Mouse (Mus musculus) heart, postnatal 25 days (tissue): ENCODE data around the gene Exoc3l. TPM values are rescaled to one million over a fixed set of nuclear protein-coding genes. Genes with fewer than 3 reads are reported as not detected.

Experiments used
- DNase-seq: peaks from one replicate; pipeline ENCODE4 v3.0.0; 2022; ENCODE audit warnings: low spot score
- intact Hi-C: fragments of 180-260 bp; cut with DNase I; formaldehyde crosslinking; loops from one replicate; pipeline ENCODE4 v1.15.1; 2025
- total RNA-seq, 2 experiments: library from RNA; stranded (reverse); gene quantifications; 2 replicates each; pipeline ENCODE4 v1.2.3; 2021

Exoc3l gene
- total RNA-seq, 2 experiments from 2014 or later, result 4.9 to 7.1 TPM

DNA sequence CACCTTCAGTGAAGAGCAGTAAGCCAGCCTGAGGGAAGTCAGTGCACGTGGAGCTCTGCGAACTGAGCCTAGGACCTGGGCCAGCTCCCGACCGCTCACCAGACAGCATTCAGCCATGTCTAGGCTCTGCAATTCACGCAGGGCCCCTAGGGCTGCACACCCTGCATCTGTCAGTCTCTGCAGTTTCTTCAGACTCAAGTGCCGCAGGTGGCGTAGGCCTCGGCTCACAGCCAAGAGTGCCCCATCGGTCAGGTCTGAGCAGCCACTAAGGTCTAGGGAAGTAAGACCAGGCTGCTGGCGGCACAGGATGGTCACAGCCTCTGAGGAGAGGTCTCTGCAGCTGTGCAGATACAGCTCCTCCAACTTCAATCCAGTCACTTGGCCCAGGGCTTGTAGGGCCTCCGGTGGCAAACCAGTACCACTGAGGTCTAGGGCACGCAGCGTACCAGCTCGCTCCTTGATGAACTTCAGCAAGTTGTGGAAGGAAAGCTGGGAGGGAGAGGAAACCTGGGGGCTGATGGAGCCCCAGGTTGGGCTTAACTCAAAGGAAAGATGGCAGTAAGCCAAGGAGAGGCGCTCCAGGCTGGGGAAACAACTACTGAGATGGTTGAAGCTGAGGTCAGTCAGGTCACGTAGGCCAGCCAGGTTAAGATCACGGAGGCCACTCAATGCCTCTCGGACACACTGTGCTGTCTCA, 19.3 kb upstream of the Exoc3l start:
- no peak for DNase-seq
- intact Hi-C loops, result no loop called here

DNA sequence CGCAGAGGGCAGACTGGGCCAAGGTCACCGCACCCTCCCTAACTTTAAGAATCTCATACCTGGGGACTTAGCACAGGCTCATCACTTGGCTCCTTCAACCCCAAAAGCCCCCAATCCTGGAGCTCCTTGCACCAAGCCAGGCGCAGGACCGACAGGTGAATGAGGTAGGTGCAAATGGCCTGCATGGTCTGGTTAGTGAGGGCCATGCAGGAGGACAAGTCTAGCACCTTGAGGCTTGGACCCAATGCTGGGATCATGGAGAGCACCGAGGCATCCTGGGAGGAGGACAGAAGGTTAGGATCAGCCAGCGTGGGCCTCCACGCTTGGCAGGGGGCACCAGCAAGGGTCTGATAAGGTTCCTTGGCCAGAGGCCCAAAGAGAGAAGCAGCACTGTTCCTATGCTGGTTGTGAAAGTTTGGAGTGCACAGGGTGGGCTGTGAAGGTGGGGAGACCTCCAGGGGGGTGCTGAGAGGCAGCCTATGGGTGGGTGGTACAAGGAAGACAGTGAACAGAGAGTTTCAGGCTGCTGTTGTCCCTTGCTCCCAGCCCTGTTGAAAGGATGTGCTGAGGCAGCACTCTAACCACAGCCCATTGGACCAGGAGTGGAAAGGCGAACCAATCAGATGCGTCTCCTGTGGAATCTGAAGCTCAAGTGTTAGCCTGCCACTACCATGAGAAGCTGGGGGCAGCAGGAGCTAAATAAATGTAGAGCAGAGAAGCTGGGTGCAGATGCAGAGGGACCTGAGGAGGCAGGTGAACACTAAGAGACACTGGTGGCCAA, 17.9 kb upstream of the Exoc3l start:
- intact Hi-C loops, result no loop called here
- no peak for DNase-seq

DNA sequence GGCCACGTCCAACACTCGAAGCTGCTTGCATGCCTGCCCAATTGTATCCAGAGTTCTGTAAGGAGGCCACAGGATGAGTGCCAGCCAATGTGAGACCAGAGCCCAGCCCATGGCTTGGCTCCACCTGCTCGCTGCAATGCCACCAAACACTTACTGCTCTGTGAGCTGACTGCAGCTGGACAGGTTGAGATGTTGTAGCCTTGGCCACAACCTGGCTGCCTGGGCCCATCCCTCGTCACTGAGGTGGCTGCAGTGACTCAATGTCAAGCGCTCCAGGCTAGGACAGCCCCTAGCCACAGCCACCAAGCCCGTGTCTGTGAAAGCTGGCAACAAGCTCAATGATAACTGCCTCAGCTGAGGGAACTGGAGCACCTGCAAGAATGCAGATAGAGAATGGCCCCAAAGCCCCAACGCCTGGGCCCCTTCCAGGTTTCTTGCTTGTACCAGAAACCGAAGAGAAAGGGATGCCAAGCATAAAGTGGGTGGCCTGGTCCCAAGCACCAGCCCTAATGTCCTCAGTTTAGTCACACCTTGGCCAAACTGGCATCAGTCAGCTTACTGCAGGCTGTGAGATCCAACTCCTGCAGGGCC, 17.1 kb upstream of the Exoc3l start:
- intact Hi-C loops, result no loop called here
- no peak for DNase-seq

DNA sequence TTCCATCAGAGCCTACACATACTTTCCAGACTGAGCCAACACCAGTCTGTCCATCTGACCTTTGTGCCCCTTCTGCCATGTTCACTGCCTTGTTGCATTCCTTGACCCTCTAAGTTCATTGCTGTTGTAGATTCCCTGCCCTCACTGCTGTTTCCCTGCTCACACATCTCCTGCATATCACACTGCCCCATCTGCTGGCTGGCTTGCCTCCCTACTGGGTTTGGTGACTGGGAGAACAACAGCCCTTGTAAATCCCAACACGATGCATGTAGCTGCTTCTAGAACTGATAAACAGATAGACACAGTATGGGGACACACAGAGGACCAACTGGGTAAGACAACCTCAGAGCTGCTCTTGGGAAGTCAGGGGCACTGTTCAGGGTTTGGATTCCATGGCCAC, 15.8 kb upstream of the Exoc3l start:
- intact Hi-C loops, result no loop called here
- DNase-seq, result no peak

DNA sequence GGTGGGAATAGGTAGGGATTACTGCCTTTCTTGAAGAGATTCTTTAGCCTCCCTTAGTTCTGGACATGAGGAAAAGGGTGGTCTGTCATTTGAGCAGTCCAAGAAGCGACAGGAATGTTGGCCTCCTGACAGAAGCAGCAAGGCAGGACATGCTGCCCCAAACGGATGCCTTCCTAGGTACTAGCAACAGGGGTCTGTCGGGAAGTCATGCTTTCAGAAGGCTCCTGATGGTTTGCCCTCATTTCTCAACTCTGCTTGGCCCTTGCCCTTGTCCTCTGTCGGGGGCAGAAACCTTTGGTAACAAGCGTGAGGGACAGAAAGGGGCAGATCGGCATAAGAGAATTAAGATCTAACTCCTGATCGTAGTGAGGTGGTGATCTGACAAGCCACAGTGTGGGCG, 14.2 kb upstream of the Exoc3l start:
- DNase-seq, result no peak
- intact Hi-C loops, result no loop called here

DNA sequence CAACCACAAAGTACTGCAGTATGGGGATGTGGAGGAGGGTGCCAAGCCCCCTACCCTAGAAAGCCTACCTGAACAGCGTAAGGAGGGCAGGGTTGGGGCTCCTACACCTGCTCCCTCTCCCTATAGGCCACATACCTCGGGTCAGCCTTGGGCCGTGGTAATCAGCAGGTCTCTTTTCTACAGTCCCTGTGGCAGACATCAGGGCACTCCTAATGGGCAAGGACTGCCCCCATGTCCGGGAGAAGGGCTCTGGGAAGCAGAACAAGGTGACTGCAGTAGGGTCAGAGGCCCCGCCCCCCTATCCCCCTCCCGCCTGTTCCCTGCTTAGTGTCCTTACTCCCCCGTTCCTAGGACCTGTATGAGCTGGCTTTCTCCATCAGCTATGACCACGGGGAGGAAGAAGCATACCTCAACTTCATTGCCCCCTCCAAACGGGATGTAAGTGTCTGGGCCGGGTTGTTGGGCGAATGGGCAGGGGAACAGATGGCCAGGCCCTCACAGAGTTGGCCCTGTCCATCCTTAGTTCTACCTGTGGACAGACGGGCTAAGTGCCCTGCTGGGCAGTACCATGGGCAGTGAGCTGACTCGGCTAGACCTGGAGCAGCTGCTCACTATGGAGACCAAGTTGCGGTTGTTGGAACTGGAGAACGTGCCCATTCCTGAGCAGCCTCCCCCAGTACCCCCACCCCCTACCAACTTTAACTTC, 13.4 kb upstream of the Exoc3l start:
- intact Hi-C loops, result no loop called here
- DNase-seq, result no peak

DNA sequence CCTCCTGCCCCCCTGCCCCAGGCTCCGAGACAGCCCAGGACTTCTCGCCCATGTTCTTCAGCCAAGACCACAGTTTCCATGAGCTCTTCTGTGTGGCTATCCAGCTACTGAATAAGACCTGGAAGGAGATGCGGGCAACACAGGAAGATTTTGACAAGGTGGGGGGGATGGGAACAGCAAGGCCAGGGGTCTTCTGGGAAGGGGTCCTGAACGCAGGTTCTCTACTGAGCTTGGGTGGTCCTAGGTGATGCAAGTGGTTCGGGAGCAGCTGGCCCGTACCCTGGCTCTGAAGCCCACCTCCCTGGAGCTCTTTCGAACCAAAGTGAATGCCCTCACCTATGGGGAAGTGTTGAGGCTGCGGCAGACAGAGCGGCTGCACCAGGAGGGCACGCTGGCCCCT, 12.5 kb upstream of the Exoc3l start:
- DNase-seq, result no peak
- intact Hi-C loops, result no loop called here

DNA sequence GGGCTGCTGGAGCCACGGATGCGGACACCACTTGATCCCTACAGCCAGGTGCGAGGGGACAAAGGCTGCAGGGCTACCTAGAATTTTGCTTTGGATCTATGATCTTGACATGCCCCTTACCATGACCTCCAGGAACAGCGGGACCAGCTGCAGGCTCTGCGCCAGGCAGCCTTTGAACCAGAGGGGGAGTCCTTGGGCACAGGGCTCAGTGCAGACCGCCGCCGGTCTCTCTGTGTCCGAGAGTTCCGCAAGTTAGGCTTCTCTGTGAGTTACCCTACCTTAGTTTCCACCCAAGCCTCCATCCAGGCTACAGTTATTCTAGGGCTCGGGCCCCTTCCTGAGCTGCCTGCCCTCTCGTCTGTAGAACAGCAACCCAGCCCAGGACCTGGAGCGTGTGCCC, 11.8 kb upstream of the Exoc3l start:
- no peak for DNase-seq
- intact Hi-C loops, result no loop called here

DNA sequence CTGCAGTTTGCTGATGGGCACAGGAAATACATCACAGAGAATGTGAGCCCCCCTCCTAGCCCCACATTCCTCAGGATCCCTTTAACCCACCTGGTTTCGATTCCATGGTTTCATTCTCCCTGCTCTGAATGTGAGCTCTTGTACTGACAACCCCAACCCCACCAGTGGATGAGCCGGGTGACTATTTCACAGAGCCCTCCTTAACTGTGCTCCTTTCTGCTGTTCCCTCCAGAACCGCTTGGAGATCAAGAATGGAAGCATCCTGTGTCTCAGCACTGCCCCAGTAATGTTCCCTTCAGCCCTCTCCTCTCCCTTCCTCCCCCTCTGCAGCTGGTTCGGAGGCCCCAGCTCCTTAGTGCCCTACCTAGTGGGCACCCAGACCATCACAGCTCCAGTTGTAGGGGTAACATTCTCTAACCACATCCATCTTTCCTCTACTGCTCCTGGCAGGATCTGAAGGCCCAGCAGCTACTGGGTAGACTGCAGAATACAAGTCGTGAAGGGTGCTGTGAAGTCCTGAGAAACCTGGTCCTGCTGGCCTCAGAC, 10.3 kb upstream of the Exoc3l start:
- DNase-seq, result no peak
- intact Hi-C loops, result no loop called here

DNA sequence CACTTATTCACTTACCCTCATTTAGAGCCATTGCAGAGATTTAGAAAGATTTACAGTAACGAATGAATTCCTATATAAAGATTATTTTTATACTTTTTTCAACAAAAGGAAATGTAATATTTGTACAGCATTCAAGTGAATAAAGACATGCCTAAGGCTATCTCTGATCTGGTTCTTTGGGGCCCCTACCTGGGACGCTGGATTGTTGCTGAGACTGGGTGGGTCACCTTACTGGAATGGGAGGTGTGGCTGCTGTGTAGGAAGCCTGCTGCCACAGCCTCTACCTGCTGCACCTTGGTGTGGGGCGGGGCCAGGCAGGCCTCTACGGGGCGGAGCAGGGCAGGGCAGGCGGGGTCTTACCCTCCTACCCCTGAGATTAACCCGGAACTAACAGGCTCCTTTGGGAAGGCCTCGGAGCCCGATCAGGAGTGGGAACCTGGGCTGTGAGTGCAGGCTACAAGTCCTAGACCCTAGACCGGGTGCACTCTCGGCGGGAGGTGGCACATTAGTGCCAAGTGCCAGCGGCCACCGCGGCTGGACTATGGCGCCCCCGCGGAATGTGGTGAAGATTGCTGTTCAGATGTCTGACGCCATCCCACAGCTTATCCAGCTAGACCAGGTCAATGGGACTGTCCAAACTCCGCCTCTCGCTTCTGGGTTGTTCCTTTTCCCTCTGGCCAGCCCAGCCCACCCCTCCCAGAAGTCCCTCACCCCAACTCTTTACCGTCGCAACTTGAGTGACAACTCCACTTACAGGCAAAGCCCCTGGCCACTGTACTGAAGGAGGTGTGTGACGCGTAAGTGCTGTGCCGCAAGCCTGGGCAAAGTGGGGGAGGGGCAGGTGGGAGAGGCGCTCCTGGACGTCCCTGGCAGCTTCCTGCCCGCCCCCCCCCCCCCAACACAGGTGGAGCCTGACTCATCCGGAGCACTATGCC, 9.6 kb upstream of the Exoc3l start, which contains the start of gene Elmo3:
TSS of gene Elmo3 (plus strand) at position 391 of the 935 bp plus-strand sequence.
- intact Hi-C loops, result no loop called here

DNA sequence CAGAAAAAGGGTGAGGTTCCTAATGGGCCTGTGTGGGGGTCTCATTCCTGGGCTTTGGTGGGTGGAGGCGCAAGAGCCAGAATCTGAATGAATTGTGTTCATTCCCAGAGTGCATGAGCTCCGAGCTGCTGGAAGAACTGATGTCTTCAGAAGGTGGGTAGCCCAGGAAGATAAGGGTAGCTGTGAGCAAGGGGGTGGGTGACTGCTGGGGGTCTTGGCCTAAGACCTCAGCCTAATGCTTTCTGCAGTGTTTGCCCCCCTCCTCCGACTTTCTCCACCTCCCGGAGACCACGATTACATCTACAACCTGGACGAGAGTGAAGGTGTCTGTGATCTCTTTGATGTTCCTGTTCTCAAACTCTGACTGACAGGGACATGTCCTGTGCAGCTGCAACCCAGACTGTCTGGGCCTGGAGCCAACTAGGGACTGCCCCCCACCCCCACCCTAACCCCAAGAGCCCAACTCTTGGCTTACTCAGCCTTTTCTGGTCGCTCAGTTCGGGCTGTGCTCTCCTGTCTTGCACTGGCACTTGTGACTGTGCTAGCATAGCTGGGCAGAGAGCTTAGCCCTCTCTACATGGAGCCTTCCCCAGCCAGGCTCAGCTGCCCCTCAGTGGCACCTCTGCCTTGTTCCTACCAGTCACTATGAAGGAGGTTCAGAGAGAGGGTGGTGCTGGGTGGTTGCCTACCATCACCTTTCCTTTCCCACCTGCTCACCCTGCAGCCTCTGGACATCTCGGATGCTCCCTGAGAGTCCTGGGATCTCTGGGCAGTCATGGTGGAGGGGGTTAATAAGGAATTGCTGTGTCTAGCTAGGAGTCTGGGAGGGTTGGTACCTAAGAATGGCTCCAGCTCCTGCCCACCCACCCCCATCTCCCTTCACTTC, 8.7 kb upstream of the Exoc3l start:
- intact Hi-C loops, result no loop called here
- DNase-seq, result no peak

More for the DNA sequence above, 9.6 kb upstream of the Exoc3l start, which contains the start of gene Elmo3:
- no peak for DNase-seq

DNA sequence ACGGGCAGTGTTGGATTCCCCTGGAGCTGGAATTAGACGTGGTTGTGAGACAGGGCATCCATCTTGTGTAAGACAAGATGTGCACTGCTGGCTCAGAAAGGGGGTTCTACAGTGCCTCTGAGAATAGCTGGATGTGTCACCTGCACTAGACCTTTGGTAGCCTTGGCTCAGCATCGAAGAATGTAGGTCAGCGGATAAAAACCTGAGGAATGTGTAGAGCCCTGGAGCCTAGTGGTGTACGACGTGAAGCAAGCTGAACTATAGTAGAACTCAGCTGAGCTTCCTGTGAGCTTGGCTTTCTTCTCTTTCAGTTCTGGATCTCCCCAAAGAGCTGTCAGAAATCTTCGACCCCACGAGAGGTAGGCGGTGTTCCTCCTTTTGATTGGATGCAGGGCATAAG, 8.0 kb upstream of the Exoc3l start:
- intact Hi-C loops, result no loop called here
- DNase-seq, result no peak

DNA sequence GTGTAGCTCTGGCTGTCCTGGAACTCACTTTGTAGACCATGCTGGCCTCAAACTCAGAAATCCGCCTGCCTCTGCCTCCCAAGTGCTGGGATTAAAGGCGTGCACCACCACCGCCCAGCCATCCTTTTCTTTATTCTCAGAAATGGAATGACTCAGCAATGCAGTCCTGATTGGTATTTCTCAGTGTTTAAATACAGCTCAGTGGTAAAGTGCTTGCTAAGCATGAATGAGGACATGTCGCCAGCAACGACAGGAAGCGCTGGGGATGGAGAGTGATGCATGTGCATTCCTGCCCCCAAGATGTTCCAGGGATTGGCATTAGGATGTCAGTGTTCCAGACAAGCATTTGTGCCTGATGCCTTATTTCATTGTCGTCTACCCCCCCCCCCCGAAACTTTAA, 7.5 kb upstream of the Exoc3l start:
- intact Hi-C loops, result no loop called here
- no peak for DNase-seq

DNA sequence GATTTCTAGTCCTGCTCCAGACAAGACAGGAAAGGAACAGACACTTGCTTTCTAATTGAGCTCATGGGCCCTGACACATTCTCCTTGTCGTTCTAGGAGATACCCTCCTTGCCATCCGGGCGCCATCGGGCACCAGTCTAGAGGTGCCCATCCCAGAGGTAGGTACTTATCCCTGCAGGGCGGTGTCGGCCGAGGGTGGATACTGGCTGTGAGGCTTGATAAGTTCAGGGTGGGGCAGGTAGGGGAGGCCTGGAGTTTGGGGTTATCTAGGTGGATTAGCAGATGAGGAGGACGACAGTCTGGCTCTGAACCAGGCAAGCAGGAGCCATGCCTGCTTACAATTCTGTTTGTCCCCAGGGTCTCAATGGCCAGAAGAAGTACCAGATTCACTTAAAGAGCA, 4.1 kb upstream of the Exoc3l start:
- intact Hi-C loops, result loop anchor here (2.0 to 5.0 kb wide), 2 partner anchors 25 to 47 kb away; partner anchors contain the start of genes Fhod1 and Slc9a5
- DNase-seq, result no peak

DNA sequence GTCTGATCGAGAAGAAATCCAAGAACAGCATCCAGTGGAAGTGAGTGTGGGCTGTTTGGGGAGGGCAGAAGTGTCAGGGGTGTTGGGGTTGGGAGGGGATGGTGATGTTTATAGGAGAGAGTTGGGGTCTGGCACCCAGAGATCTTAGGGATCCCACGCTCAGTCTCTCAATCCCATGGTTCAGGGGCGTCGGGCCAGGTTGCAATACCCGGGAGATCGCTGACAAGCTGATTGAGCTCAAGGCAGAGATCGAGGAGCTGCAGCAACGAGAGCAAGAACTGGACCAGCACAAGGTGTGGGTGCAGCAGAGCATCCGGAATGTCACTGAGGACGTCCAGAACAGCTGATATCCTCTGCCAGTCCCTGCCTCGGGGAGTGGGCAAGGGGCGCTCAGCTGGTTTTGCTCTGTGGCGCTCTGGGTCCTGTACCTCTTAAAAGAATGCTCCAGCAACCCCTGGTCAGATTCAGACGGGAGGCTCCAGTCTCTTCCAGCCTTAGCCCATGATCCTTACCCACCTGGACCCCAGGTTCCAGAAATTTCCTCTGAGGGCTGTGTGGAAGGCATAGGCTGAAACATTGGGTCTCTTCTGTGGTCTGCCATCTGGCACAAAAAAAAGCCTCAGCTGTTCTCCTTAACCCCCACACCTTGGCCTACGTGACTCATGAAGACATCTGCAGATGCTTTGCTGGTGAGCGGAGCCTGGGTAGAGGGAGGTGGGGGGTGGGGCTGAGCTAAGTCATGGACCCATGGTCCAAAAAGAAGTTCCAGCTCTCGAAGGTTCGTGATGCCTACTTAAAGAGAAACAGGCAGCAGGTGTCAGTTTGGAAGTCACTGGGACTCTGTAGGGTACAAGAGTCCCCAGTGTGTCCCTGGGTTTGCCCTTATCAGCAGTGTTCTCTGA, 2.7 kb upstream of the Exoc3l start:
- DNase-seq, result no peak
- intact Hi-C loops, result loop anchor here (2.0 to 5.0 kb wide), 2 partner anchors 26 to 49 kb away; partner anchors contain the start of genes Fhod1 and Slc9a5

DNA sequence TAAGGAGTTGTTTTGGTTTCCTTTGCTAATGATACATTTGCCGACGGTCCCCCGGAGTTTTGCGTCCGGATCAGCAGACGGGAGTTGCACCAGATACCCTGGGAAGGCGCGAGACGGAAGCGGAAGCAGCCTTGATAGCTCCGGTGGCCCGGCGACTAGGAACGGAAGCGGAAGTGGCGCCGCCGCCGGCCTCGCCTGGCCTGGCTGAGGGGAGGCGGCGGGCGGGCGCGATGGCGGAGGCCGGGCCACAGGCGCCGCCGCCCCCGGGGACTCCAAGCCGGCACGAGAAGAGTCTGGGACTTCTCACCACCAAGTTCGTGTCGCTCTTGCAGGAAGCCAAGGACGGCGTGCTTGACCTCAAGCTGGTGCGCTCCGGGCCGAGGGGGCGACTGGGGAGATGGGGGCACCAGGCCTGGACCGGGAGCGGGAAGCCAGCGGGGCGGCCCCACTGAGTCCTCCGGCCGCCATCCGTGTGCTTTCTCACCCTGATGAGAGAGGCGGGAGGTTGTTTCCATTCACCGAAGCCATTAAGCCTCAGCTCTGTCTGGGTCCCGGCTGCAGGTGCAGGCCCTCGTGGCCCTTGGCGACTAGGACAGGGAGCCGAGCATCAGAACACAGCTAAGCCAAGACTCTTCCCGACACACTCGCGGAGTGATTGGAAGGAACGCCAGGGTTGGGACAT, 1.8 kb upstream of the Exoc3l start, which contains the start of gene E2f4:
TSS of gene E2f4 (plus strand) at position 153 of the 682 bp plus-strand sequence.
- peak; percentile 86 for DNase-seq
- intact Hi-C loops, result loop anchor here (2.0 to 5.0 kb wide), 3 partner anchors 27 to 127 kb away; partner anchors contain the start of genes Cbfb, Fhod1 and Slc9a5
